Mouse (Mus musculus): ENCODE measurements around the gene Sgpl1.

- TF ChIP-seq POLR2A (IDR thresholded peaks at IDR 0.05; ENCODE audit: insufficient read depth, low read depth, low read length) = no peak
- no peak for TF ChIP-seq CTCF (IDR thresholded peaks at IDR 0.05; ENCODE audit: insufficient read depth, low read depth, low read length)
Measured at GRCm38 (mm10) chr10:61145766-61146118, 1.8 kb downstream of the Sgpl1 start.
